Mouse (Mus musculus): Measurements from ENCODE around the gene Gm14743. TPM values are rescaled to one million over a fixed set of nuclear protein-coding genes. Genes with fewer than 3 reads are reported as not detected.
"Not testable (repeated sequence)": the region's sequence is repeated elsewhere in the genome, so short reads cannot be mapped to it uniquely, and the experiment has no call there.

The Gm14743 gene
- not detected for total RNA-seq (2021)
- long read RNA-seq, result 0 reads

DNA sequence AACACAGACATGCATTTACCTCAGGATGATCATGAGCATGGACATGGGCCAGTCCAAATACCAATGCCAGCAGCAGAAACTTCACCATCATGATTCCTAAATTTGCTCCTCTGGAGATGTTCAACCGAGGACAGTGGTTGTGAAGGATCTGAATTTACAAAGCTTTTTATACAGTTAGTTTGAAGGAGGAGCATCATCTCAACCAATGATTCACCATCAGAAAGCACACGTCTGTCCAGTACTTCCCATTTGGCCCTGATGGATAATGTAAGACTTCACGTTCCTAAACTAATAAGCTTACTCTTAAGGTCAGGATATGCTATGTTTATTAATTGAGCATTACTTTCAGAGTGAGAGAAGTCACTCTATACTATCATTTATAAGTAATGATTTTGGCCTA, at the start of gene Gm14743:
Gene Gm14743, minus strand, starts transcription at position 101 of the 400 bp plus-strand sequence.
- not testable (repeated sequence) for DNase-seq (ENCODE audit: low spot score in 2 of 2)

GRCm38 (mm10) chrX:78202829-78203228, 42.9 kb downstream of the Gm14743 start:
- DNase-seq (ENCODE audit: low spot score in 2 of 2), result no peak

- DNase-seq (ENCODE audit: low spot score in 2 of 2), result not testable (repeated sequence)
Observed at GRCm38 (mm10) chrX:78202220-78202619, 43.5 kb downstream of the Gm14743 start.

Other genes with a start within 250 kb of the Gm14743 start
- not detected for gene Obp1a, start 154.5 kb downstream of the Gm14743 start, total RNA-seq (2021)
- not detected for gene Gm5938, start 120.5 kb downstream of the Gm14743 start, total RNA-seq (2021)
- not detected for gene Obp1b, start 59.1 kb downstream of the Gm14743 start, total RNA-seq (2021)
- gene 4930480E11Rik, start 123.7 kb upstream of the Gm14743 start, total RNA-seq (2021), result not detected

Data from layer of hippocampus, adult 18-20 months (tissue).